Mouse (Mus musculus) 416B (cell line): Measurements from ENCODE around the gene Ccdc15.
"Not testable (repeated sequence)": the region's sequence is repeated elsewhere in the genome, so short reads cannot be mapped to it uniquely, and the experiment has no call there.

ENCODE experiments used
- DNase-seq: peaks from one replicate; pipeline ENCODE4 v3.0.0; 2011; ENCODE audit warnings: low read depth

The Ccdc15 gene

DNA sequence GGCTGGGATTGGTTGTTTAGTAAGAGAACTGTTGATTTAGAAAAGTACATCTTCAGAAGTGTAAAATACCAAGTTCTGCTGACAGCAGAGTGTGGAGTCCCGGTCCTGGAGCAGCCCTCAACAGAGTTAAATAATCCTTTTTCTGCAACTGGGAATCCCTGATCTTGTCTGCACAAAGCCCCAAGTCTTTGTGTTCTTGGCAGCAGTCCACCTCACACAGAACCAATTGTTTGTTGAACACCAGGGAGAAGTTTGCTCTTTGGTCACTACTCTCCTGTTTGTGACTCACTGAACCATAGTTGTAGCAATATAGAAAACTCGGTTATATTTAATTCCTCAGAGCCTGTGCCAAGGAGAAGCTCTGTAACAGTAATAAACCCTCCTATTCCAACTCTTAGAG, 3.0 kb upstream of the Ccdc15 start:
- no peak for DNase-seq

DNA sequence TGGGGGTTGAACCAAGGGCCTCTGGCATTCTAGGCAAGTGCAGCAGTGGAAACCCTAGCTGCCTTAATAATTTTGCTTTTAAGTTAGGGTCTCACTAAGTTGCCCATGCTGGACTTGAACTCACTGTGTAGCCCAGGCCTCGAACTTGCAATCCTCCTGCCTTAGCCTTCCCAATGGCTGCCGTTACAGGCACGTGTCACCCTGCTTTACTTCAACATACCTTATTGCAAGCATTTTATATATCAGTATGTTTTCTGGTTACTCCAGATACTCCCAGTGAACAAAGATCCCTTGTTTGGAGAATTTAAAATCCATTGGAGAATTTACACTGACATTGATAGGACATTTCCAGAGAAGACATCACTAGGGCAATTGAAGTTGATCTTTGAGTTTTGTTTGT, 818 bp upstream of the Ccdc15 start:
- DNase-seq = no peak

DNA sequence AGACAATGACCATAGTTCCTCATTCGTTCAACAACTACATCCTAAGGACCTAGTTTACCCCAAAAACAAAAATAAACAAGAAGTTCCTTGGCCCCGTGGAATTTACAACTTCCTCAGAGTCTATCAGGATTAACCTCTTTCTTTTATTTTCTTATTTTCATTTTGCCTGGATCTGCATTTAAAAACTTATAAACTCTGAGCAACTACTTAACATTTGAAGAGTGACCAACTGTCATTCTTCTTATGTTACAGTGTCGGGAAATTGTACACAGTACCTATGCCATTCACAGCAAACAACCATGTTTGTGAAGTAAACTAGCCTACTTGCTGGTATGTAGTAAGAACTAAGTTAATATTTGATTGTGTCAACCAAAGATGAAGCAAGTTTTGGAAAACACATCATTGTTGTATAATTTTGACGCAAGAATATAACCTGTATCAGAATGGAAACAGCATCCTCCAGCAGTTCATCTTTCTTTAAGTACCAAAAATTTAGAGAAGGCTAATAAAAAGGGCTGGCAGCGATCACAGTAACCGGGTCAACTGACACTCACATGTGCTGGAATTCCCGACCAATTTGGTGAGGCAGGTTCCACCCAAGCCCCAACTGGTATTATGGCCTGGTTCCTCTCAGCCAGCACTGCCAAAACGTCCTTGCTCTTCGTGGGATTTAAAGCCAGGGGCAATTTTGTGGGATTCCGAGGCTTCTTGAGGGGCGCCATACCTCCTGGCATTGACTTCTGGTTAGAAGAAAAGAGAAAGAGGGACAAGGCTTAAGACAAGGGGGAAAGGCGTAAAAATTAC, 846 bp downstream of the Ccdc15 start:
- DNase-seq = peak; percentile 58

DNA sequence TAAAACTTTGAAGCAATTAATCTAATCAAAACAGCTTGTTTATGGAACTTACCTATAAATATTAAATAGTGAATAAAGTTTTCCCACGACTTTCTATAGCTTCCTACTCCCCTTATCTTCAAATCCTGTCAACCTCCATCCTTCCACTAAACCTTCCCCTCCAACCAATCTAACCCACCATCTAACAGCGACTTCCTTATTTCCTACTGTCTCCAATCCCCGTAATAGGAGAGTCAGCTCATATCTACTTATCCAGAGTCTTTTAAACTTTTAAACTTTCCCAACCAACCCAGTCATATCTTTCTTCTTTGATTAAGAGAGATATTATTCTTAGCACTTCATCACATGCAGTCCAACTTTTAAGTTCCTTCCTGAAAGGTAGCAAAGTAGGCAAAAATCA, 2.8 kb downstream of the Ccdc15 start:
- peak; percentile 41 for DNase-seq

DNA sequence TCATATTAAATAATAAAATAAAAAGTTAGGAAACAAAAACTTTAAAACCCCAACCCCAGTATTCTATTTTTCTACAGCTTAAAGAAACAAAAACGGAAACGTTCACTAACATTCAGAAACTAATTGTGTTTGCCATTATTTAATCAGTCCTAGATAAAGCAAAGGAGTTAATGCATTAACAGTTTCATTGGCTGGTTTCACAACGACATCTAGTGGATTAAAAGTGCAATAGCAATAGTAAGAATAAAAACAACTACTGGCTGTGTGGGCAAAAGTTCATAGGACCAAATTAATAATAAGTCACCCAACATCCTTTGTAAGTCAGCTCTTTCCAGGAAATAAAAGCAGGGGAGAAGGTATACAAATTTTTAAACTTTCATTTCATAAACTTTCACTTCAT, 18.8 kb downstream of the Ccdc15 start:
- peak; percentile 65 for DNase-seq

DNA sequence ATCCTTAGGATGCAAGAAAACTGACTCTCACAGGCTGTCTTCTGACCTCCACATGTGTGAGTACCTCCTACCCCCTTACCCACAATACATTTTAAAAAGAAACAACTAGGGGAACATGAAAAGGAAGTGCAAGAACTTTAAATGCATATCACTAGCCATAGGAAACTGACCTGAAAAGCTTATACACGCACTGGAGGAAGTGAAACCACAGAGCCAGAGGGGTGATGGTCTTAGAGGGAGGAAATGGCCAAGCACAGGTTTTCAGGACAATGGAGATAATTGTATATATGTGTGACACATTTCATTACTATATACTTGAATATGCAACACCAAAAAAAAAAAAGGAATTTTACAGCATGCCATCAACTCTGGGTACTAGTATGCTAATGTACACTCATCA, 46.5 kb downstream of the Ccdc15 start:
- DNase-seq = peak; percentile 28

DNA sequence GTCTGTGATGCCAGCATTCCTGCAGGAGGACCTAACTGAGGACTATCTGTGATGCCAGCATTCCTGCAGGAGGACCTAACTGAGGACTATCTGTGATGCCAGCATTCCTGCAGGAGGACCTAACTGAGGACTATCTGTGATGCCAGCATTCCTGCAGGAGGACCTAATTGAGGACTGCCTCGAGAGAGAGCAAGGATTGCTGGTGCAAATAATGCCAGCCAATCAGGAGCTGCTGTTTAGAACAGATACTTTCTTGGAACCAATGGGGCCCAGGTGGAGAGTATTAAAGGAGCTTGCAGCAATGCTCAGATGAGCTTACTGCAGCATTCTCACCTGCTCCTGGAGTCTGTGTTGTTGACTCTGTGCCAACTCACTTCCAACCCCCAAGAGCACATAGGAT, 47.7 kb downstream of the Ccdc15 start:
- not testable (repeated sequence) for DNase-seq

DNA sequence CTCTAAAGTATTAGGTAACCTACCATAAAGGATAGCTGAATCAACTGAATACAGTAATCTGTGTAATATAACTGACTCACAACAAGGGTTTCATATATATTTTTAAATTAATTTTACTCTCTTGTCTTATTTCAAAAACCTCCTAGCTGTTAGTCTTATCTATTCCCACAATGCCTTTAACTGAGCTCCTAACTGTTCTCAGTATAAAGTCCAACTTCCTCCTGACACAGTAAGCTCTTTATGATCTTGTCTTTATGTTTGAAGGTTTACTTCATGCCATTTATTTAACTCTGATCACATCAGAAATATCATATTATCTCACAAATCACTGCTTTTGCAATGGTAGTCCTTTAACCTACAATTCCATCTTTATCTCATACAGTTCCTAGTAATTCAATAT, 52.6 kb downstream of the Ccdc15 start:
- no peak for DNase-seq

DNA sequence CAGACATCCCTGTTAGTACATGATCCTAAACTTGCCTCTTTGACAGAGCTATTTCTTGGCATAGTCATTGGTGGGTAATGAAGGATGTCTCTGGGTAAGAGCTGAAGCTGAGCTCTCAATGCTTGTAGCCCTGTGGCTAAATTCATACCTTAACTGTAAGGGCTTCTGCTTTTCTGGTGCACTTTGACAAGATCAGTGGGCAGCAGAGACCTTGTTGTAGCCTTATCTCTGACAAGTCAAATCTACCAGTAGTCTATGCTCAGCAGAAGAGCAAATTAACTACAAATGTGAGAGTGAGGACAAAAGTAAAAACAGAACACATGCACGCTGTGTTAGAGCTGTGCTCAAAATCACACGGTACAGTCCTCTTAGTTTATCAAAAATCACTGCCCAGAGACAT, 81.6 kb downstream of the Ccdc15 start:
- no peak for DNase-seq

DNA sequence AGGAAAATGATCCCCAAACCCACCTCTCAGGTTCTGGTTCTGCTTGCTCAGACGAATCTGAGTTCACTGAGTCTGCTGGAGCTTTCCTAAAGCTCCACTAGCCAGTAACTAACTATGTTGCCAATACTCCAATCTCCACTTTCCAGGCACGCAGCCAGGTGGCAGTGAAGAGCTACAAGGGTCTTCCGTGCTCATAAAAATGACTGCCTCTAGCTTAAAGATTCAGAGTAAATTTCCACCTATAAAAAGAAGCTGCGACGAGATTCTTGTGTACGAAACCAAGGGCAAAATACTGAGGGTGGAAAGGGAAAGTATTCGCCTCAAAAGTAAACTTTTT, 92.4 kb downstream of the Ccdc15 start:
- peak; percentile 36 for DNase-seq

DNA sequence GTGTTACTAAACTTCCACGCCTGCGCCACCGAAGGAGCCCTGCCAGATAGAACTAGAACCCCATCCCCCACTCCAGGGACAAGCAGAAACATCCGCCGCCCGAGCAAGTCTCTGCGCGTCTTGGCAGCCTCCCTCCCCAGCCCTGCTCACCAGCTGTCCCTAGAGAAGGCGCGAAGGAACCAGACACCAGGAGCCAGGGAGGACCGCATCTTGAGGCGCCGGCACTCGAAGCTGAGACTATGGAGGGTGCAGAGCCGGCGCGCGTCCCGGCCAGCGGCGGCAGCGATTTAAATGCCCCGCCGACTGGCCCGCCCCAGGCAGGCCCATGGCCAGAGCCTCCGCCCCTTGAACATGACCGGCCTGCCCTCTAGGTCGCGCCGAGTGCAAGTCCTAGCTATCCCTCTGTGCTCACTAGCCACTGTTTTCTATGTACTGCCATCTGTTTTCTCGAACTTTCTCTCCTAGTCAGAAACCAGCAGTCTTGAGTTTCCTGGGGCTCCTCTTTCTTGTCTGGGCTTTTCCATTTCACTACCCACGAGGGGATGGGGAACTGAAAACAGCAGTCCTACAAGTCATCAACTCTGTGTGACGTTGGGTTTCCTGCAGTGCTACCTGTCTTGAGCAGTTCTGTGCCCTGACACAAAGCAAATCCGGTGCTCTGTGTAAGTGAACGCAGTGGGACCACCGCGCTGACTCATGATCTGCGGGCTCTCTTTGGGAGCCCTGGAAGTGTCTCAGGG, 92.9 kb downstream of the Ccdc15 start, which contains the start of gene Slc37a2:
Gene Slc37a2 (minus strand): TSS at position 590 of the 740 bp plus-strand sequence.
- DNase-seq = no peak

DNA sequence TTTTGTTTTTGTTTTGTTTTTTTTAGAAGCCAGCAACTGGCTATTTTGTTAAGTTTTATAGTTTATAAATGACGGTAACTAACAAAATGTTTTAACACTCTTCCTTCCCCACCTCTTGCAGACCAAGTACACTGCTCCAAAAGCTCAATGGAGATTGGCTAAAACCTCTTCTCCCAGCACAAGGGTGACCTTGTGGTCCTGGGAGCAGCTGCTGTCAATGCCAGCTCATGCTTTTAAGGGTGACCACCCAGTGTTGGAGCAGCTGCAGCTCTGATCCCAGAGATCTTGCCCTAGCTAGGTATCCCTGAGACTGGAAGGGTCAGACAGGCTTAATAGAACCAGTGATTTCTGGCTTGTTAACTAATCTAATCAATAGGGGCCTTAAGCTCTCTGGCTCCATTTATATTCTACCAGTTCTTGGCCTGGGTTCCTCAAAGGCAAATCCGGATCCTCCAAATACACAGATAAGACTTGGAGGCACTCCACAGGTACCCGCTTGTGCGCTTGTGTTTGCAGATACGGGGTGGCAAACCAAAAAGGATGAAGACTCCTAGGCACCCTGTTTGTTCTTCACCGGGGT, 93.6 kb downstream of the Ccdc15 start:
- DNase-seq = no peak

DNA sequence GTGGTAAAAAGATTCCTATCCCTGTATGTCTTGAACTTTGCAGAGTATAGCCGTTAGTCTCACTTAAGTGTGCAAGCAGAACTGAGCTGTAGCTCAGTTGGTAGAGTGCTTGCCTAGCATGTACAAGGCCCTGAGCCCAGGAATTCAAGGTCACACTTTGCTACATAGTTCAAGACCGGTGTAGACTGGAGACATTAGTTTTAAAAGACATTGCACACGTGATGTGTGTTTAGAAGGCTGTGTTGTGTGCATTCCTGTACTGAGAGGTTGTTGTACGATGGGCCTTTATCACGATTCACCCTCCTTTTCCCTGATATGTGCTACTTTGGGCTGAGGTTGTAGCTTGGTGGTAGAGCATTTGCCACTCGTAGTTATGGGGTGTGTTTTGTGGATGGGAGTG, 97.6 kb downstream of the Ccdc15 start:
- no peak for DNase-seq

DNA sequence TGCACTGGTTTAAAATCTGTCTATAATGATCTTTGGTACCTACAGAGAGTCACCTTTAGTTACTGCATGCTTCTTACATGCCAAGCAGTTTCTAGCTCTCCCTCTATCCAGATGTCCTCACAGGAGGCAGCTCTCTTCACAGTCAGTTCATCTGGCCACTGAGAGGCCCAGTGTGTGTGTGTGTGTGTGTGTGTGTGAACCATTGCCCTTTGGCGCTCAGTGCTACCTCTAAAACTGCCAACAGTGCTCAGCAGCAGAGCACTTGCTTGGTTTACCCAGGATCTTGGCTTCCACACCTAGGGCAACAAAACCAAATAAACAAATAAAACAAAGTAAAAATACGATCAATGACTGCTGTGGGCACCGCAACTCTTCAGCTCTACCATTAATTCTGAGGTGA, 98.3 kb downstream of the Ccdc15 start:
- no peak for DNase-seq

DNA sequence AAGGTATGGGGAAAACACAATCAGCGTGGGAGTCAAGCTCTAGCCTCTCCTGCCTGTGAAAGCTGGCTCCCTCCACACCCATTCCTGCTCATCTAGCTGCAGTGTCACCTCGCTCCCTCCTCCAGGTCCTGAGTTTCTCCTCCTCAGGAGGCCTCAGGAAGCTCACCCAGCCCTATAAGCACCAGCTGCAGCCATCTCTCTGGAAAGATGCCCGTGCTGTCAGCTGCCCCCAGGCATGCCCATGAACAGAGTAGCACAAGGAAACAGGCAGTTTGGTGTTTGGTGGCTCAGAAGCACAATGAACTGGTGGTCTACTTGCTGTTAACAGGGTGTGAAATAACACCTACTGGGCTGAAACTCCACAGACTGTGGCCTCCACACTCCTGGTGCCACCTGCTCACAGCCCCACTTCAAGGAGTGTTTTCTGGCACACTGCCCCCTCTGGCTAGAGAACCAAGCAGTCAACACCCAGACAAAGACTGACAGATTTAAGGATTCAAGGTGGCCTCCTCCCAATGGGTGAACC, 99.8 kb downstream of the Ccdc15 start:
- DNase-seq = no peak

DNA sequence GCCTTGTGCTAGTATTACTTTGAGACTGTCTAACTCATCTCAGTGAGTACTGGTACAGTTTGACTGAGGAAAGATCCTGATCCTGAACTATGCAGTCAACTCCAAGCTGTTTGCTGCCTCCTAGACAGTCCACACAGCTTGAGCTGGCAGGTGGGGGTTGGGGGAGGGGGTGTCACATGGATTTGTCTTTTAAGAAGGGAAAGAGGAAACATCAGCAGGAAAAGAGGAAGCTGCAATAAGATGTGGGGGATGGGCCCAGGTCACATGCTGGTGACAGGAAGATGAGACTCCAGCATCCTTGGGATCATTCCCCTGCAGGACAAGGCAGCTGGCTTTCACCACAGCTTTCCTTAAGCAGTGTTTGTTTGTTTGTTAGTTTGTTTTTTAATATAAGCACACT, 100.8 kb downstream of the Ccdc15 start:
- peak; percentile 22 for DNase-seq

DNA sequence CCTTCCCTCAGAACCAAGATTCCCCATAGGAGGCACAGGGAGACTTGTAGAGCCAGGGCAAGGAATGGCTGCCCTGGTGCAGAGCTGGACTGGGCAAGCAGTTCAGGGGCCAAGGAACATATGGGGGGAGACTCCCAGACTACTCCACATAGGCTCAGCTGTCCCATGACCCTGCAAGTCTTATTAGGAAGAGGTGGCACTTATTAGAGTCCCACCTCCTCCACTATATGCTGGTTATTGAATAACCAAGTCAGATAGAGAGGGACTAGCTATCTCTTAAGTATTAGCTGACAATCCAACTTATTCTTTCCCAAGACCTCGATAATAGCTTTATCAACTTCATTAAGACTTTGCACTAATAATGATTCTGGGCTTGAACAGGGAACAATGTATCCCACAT, 102.4 kb downstream of the Ccdc15 start:
- no peak for DNase-seq

DNA sequence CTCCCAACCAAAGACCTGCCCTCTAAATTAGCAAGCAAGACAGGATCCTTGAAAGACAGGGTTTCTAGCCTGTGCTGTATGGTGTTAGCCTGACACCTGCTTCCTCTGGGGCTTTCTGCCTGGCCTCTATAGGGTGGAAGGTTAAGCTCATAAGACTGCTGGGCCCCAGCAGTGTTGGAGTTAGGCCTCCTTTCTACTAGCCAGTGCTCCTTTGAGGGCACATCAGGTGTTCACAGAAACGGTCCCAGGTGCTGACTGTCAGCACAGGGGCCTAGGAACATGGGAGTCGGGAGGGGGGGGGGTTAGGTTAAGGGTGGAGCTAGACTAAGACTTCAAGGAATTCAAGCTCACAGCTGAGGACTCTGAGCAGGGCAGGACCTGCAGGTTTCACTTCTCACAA, 102.8 kb downstream of the Ccdc15 start:
- no peak for DNase-seq

DNA sequence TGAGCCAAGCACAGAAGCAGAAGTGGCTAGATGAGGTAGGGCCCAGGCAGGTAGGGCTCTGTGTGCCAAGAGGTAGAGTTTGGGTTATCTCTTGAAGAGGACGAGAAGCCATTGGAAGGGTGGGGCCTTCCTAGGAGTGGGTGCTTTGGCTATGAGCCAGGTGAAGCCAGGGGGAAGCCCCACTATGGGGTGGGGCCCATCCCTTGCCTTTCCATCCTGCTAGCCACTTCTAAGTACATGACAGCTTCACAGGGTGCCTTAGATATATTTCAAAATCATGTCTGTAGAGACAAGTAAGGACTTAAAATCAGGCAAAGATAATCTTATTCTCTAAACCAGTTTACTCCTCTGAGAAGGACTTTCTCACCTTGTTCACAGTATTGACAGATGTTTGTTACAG, 103.6 kb downstream of the Ccdc15 start:
- DNase-seq = no peak

DNA sequence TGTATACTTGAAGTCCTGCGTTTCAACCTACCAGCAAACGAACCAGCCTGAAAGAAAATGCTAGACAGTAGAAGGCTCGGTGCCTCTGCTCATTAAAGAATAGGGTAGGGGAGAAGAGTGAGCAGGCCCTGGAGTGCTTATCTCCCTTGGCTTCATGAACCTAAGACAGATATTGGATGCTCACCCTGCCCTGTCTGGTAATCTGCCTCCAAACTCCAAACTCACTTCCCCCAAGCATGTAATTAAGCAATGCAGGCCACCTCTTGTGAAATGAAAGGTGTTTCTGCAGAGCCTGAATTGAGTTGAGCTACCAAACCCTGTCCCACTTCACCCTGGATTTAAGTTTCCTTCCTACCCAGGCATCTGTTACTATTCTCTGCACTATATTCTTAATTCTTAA, 105.5 kb downstream of the Ccdc15 start:
- DNase-seq = peak; percentile 34

DNA sequence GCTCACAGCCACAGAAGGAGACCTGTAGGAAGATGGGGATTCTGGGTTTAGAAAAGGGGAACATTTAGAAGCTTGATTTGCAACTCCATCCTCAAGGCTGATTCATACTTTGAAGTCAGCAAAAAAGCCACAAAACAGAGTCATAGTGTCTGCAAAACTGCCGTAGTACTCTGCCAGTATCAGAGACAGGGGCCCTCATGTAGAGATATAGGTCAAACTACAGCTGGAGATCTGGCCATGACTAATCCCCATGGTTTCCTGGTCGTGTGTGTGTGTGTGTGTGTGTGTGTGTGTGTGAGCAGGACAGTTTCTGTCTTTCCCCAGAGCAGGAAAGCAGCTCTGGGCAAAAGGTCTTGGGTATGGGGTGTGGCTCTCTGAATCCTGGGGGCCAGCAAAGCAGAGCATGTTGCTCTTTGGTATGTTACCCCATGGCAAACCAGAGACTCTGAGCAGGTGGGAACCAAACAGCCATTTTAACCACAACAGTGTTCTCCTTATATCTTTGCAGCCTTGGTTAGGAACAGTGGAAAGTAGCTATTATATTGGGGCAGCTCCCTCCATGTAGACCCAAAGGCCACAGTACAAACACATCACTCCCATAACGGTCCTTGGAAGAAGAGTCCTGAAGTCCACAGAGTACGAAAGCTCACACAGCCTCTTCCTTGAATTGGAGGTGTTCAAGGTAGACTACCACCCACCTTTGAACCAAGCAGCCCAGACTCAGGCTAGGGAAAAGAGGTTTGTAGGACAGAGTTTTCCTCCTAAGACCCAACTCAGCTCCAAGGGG, 112.1 kb downstream of the Ccdc15 start:
- peak; percentile 96 for DNase-seq
